Mouse (Mus musculus) bone marrow, adult 2 months (tissue): ENCODE results near the gene Set.

Experiments
- CTCF ChIP-seq: fragments of 200-500 bp; IDR thresholded peaks from 2 replicates; pipeline ENCODE4 v1.5.1; 2011; ENCODE audit warnings: low read length, control low read depth; ENCODE audit not compliant: control insufficient read depth, insufficient read depth
- POLR2A ChIP-seq: fragments of 200-500 bp; IDR thresholded peaks from 2 replicates; pipeline ENCODE4 v1.6.1; 2011; ENCODE audit warnings: low read depth, mild to moderate bottlenecking, control low read depth, low read length, borderline replicate concordance; ENCODE audit not compliant: control insufficient read depth

DNA sequence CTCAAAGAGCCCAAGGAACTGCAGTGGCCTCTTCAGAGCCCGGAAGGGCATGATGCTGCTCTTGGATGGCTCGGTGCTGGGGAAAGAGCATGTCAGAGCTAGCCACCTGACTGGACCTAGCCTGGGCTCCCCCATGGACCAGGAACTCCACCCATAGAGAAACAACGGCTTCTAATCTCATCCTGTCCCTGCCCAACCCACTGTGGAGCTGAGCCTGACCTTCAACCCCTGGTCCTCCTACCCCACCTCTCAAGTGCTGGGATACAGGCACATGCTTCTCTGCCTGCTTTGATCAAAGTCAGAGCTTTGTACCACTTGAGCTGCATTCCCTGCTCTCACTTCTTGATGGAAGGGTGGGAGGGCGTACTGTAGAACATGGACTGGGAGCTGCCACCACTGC, 51.1 kb downstream of the Set start:
- no peak for TF ChIP-seq POLR2A
- no peak for TF ChIP-seq CTCF
